Mouse (Mus musculus): ENCODE results near the gene Vwa3a.

The Vwa3a gene

DNA sequence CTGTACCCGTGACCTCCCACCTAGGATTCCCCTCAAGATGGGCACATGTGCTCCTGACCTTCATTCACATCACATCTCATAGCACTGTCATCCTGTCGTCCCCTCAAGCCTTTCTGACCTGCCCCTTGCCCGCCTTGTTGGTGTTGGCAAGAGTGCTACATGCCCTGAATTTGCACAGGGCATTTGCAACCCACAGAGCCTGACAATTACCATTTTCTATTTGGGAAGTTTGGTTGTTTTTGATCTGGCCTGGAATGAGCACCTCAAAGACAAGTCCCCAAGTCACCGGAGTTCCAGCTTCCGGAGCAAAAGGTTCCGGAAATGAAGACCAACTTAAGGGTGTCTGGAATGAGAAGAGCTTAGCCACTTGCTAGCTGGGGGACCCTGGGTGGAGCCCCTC, at the start of gene Vwa3a:
TSS of gene Vwa3a (plus strand) at position 301 of the 400 bp plus-strand sequence.
- DNase-seq (ENCODE audit: low spot score): no peak

DNA sequence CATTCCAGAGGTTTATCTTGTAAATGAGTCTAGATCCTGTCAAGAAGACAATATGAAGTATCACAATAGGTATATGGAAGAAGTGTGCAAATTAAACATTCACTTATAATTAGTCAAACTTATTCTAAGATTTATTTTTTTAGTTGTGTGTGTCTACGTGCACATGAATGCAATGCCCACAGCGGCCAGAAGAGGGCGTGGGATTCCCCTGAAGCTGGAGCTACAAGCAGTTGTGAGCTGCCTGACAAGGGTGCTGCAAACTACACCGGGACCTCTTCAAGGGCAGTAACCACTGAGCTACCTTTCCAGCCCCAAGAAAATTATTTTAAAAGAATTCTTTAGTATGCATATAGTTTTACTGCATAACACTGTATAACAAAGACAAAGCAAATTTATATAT, 48.5 kb upstream of the Vwa3a start:
- no peak for DNase-seq (ENCODE audit: low spot score)

DNA sequence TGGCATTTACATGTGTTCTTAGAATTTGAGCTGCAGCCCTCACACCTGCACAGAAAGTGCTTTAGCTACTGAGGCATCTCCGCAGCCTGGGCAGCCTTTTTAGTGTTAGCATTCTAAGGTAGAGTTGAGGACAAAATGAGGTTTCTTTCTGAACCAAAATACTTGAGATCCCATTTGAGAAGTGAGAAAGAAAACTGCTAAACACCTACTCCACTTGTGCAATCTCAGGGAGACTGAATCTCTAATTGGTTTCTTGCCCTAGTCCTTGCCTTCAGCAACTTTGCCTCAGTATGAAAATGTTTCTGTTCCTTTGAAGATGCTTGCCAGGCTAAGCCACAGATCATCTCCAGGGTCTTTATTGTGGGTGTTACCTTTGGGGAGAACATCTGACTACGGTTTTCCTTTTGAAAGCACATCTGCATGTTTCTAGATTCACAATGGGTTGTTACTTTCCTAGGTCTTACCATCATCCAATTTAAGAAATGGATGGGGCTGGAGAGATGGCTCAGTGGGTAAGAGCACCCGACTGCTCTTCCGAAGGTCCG, 45.2 kb upstream of the Vwa3a start:
- DNase-seq (ENCODE audit: low spot score): no peak

DNA sequence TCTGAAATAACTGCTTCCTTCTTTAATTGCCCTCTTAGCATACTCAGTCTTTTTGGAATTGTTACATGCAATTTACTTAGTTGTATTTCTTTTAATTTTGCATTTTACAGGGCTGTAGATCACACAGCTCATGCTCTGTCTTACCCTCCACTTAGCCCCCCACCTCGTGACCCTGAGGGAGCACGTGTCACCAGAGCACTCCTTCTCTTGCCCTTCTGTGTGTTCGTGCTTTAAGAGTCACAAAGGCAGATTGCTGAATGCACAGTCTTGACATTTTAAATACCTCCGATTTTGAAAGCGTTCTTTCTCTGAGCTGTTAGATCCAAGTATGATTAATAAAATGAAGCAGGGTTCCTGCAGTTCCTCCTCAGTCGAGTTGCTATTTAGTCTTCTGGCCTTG, 43.9 kb upstream of the Vwa3a start:
- DNase-seq (ENCODE audit: low spot score): no peak

DNA sequence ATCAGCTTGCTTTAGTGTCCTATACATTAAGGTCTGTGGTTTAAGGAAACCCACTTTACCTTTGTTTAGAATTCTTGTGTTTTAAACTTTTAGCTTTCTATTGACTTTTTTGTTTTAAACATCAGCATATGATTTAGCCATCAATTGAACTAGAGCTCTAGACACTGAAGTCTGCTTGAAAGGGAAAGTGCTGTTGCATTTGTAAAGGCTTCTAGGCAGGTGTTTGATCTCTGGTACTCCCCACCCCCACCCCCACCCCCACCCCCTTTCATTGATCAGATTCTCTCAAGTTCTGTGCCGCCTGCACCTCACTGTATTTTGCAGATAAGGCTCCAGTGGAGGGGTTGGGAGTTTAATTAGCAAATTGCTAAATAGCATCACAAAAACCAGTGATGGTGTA, 43.5 kb upstream of the Vwa3a start:
- DNase-seq (ENCODE audit: low spot score): no peak

DNA sequence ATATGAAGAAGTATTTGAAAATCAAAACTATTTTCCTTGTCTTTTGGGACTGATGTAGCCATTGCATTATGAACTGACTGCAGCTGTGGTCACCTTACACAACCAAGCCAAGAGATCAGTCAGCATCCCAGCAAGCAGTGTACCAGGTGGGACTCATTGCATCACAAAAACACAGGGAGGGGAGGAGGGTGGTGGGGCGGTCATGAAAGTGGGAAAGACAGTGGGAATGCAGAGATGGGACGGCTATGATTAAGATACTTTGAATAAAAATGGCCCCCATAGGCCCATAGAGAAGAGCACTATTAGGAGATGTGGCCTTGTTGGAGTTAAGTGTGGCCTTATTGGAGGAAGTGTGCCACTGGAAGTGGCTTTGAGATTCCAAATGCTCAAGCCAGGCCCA, 42.8 kb upstream of the Vwa3a start:
- no peak for DNase-seq (ENCODE audit: low spot score)

DNA sequence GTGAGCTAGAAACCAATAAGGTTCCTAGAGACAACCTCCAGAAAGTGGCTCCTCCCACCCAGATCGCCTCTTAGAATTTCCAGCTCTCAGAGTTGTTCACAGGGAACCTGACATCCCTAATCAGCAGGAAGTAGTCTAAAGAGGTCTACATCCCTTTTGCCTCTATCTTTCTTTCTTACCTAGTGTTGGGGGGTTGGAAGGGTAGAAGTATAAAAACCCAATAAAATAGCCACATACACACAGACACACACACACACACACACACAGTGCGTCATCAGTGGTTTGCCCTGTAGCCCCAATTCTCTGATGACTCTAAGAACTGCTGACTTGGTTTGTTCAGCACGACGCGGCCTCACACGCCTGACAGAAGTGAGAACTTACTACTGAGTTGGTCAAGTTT, 39.5 kb upstream of the Vwa3a start:
- DNase-seq (ENCODE audit: low spot score): no peak

DNA sequence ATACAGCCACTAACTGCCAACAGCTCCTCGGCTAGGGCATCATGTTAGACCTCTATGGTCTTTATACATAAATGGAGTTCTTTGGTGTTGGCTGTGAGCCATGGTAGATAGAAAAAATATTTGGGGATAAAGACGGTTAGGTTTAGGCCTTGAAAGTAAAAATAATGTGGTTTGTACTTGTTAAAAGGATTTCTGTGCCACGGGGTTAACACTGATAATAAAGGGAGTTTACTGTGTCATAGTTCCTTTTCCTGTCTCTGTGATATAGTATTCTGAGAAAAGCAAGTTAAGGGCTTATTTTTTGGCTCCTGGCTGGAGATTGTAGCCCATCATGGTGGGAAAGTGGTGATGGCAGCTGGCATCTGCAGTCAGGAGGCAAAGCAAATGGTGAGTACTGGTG, 35.2 kb upstream of the Vwa3a start:
- no peak for DNase-seq (ENCODE audit: low spot score)

DNA sequence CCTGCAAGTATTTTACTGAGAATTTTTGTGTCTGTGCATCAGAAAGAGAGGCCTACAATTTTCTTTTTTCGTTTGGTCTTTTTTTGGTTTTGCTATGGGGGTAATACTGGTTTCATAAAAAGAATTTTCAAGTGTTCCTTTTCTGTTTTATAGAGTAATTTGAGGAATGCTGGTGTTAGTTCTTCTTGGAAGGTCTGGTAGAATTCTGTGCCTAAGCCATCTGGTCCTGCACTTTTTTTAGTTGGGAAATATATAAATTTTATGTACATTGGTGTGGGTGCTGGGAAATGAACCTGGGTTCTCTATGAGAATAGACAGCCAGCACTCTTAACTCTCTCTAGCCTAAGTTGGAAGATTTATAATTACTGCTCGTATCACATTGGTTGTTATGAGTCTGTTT, 27.0 kb upstream of the Vwa3a start:
- DNase-seq (ENCODE audit: low spot score): no peak

DNA sequence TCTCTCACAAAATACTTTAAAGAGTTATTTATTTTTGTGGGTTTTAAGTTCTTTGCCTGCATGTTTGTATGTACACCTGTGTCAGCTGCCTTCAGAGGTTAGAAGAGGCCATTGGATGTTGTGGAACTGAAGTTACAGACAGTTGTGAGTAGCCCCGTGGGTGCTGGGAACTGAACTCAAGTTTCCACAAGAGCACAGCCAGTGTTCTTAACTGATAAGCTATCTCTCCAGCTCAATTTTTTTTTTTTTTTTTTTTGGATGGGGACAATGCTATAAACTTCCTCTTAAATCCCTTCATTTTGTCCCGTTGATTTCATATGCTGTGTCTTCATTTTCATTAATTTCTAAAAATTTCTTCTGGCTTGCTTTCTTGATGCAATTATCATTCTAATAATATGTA, 25.9 kb upstream of the Vwa3a start:
- no peak for DNase-seq (ENCODE audit: low spot score)

DNA sequence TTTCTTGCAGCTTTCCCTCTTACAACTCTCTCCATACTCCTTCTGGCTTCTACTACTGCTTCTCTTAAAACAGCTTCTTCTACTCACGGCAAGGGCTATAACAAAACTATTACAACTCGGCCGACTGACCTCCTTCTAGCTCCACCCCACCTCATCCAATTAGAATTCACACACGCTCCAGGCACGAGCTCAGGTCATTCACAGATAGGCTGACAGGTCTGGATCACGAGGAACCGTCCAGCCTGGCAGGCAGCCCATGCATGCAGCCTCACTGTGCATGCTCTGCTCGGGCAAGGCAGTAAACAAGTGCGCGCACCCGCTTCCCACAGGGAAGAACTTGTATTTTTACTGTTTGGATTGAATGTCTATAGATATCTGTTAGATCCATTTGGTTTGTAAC, 25.2 kb upstream of the Vwa3a start:
- peak; percentile 28 for DNase-seq (ENCODE audit: low spot score)

DNA sequence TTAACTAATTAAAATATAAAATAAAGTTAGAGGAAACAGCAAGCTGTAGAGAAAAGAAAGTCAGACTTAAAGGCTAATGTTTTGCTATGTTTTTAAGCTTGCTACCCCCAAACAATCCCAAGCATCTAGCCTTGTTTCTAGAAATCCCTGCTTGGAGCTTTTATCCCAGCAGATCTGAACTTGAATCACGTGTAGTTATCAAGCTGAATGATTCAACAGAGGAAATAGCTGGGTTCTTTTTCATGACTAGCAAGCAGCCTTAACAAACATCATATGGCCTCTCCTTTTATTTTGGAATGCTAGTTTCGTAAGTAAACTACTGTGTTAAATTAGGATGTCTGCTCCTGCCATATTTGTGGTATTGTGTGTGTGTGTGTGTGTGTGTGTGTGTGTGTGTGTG, 21.9 kb upstream of the Vwa3a start:
- DNase-seq (ENCODE audit: low spot score): no peak

DNA sequence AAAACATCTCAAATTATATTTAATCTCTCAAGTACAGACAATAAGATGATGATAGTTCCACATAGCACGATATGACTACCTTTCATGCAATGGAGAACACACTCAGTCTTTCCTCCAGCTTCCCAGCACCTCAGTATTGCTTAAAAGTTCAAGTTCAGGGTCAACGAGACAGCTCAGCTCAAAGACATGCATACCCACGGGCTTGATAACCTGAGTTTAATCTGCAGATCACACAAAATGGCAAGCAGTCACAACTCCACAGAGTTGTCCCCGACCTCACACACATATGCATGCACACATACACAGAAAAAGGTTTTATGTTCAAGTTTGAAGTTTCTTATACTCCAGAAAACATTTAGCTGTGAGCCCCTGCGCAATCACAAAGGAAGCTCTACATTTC, 18.1 kb upstream of the Vwa3a start:
- DNase-seq (ENCODE audit: low spot score): no peak

DNA sequence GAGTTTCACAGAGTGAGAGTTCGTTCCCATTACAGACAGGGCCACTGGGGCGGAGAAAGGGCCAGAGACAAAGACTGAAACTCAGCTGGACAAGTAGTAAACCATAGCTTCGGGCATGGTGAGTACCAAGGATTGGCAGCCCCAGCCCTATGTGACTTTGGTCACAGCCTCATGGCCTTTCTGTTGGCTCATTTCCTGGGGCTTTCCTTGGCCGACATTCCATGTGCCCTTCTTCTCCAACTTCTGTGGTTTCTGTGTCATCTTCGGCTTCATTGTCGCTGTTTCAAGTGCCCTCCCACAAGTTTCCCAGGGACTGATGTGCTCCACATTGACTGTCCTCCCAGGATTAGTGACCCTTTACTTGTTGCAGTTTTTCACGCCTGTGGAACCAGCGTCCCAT, 17.7 kb upstream of the Vwa3a start:
- DNase-seq (ENCODE audit: low spot score): no peak

DNA sequence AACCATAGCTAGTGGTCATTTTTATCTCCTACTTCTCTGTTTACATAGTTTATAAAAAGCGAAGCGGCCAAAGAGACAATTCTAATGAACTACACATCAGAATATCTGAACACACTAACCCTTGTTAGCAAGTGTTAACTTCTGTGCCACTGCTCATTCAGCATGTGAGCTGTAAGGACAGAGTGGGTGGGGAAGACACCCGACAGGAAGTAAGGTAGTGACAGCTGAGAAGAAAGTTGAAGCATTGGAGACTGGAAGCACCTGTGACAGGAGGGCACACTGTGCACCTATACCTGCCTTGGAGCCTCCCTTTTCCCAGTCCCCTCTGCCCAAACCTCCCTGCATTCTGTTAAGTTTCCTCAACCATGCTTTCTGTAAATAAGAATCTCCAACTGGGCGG, 17.1 kb upstream of the Vwa3a start:
- no peak for DNase-seq (ENCODE audit: low spot score)

DNA sequence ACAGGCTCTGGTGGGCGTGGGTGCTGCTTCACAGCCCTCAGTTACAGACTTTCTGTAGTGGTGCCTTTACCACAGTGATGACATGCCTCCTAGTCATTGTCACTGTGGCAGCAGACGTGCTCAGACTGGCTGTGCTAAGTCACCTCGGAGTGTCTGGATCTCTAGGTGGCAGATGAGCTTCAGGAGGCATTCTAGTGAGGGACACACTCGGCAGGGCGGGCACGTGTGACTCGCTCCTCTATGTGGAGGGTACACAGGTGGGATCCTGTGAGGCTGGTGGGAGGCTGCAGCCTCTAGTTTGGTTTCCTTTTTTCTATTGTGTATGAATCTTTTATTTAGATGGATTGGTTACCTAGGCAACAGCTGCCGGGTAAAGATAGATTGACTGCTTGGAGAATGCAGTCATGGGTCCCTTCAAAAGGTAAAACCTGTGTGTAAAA, 16.3 kb upstream of the Vwa3a start:
- DNase-seq (ENCODE audit: low spot score): no peak

DNA sequence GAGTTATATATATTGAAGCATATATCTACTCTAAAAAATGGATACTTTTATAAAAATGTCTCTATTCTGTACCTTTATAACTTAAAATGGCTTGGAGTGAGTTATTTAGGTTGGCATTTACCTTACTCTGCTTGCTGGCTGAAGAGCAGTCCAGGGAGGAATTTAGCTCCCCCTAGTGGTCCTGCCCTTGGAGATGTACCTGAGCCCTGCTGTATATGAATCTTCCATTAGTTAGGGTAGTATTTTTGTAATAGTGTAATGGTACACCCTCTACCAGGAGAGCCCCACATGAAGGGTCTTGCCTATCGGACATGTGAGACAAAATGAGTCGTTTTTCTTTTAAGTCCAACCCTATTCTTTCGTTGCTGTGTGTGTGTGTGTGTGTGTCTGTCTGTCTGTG, 11.5 kb upstream of the Vwa3a start:
- DNase-seq (ENCODE audit: low spot score): peak; percentile 39

DNA sequence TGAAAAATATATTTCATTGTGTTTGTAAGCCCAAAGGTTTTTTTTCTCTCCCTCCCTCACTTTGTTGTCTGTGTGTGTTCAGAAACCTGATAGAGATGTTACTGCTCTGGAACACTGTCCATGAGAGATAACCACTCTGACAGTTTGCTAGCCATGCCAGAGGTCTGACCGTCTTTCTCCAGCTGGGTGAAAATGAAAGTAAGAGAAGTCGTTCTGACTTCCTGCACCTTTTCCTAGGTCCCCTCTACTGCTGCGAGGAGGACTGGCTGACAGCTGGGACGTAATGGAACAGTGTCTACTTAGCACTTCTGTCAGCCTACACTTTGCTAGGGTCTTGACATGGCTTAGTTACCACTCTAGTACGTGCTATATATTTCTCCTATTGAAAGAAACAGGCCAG, 9.5 kb upstream of the Vwa3a start:
- no peak for DNase-seq (ENCODE audit: low spot score)

DNA sequence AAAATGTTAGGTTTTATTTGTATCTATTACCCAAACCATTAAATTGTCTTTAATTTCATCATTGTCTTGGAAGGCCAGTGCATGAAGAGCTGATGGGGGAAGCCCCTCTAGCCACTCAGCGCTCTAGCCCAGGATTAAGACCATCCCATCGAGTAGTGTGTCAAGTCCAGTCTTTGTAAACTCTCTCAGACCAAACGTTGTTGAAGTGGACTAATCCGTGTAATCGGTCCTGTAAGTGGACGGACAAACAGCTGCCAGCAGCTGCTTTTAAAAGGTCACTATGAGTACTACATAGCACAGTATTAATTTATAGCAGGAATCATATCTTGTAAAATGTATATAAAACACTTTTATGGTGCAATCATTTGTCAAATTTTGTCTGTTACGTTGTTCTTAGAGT, 6.2 kb upstream of the Vwa3a start:
- DNase-seq (ENCODE audit: low spot score): no peak

DNA sequence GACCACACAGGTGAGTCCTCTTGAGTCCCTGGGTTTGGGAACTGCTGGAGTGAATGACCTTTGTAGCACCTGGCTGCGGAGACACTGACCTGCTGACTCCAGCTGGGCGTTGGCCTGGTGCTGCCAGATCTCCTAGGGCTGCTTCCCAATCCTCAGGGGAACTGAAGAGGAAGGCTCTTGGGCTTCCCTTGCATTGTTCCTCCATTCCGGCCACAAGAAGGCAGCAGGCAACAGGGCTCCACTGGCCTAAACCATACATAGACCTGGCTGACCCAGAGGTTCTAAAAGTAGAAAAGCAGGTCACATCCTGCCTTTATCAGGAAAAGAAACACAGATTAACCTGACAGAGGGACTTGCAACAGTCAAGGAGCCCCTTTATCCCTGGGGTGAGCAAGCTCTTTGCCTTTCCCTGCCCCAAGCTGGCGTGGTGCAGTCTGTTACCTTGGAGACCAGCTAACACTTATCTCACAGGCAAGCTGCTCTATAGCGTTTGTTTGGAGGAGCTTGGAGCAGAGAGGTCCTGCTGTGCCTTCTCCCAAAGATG, 512 bp downstream of the Vwa3a start:
- DNase-seq (ENCODE audit: low spot score): no peak

DNA sequence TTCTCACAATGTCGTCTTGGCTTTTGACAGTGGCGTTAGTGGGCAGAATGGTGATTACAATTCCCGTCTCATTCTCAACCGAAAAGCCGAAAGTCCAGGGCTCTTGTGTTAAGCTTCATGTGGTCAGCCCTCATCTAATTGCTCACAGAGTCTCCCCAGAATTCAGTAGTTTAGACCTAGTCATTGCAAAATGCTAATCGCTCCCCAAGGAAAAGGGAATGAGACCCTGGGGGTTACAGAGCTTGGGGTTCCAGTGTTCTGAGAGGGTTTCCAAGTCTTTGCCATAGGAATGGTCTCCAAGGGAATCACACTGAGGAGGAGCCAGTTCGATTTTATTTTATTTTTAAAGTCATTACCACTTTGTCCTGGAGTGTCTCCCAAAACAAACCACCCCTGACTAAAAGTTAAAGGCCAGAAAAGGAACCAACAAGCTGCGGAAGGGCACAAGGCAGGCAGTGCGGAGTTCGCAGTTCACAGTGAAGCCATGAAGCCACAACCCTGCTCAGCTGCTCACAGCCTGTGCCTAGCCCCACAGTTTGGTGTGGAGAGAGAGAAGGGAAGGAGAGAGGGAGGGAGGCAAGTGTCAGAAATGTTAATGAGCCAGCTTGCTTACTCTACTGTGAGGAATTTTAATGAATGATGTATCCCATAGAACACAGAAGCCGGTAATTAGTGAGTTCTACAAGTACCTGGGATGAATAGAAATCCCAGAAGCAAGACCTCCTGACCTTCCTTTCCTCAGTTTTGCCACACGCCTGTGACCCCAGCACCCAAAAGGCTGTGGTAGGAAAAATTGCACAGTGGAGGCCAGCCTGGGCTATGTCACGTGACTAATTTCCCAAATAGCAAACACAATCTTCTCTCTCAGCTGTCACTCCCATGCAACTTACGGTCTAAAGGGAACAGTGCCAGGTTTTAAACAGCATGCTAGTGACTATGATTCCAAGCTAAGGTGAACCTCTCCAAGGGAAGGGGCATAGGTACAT, 4.5 kb downstream of the Vwa3a start:
- no peak for DNase-seq (ENCODE audit: low spot score)

DNA sequence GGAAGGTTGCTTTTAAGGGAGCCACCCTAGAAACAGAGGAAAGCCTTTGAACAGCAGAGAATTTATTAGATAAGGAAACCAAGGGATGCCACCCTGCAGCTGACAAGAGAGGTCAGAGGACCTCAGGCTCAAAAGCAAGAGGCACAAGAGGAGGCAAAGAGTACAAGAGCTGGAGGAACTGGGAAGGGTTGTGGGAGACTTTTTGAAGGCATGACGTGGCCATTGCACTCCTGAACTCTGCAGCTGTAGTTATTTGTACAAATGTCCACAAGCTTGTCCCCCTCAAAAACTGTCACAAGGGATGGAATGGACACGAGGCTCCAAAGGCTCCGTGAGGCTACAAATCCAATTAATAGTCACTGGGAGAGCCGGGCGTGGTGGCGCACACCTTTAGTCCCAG, 5.5 kb downstream of the Vwa3a start:
- DNase-seq (ENCODE audit: low spot score): no peak

DNA sequence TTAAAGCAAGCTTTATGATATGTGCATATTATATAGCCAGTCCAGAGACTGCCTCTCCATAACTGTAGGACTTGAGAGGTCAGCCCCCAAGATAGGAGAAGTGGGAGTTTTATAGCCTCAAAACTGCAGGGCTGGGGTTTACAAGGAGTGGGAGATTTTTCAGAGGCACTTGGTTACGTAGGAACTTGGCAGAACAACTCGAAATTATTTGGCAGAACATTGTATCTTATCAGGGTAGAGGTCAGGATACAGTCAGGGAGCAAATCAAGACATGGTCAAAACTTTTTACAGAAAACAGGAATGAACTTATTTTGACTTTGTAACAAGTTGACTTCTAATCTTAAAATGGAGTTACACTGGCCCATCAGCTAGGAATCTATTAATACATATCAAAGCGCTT, 6.9 kb downstream of the Vwa3a start:
- DNase-seq (ENCODE audit: low spot score): no peak

DNA sequence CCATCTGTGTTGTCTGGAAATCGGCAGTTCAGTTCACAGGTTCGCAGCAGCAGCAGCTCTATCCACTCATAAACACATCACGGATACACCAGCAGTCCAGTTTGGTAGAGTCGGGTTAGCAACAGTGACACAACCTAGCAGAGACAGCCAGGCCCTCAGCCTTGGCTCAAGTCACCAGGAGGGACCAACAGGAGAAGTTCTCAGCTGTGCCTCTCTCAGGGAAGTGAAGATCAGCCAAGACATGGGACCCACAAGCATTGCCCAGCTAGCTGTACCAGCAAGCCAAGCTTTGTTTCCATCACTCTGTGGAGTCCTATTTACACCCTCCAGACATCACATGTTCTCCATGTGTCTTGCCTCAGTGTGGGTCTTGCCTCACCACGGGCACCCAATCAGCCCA, 7.7 kb downstream of the Vwa3a start:
- DNase-seq (ENCODE audit: low spot score): no peak

All from urinary bladder, postnatal 14 days (tissue).